Mouse (Mus musculus): ENCODE measurements around the gene Bicra. TPM values are rescaled to one million over a fixed set of nuclear protein-coding genes. Genes with fewer than 3 reads are reported as not detected.

The Bicra gene
- total and polyA plus RNA-seq, 3 experiments = 0.81 to 14.1 TPM; not detected in 1

DNA sequence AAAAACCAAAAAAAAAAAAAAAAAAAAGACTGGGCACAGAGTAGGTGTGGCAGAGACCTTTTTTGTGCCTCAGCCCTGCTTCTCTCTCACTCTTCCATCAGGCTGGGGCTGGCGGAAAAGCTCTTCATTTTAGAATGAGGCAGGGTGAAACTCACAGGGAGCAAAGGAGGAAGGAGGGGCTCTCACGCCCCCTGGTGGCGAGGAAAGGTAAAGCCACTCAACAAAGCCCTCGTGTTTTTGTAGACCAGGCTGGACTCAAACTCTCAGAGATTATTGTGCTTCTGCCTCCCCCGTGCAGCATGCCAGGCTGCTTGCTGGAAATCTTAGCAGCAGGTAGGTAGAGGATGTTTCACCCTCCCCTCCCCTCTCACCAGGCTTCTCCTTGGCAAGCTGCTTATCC, 73.0 kb downstream of the Bicra start:
- no peaks in the 10 kb centered on the region for H3K27me3 ChIP-seq (ENCODE audit: control insufficient read depth in 1 of 2, insufficient read depth in 2 of 2, low read length in 2 of 2)
- H3K79me2 ChIP-seq (ENCODE audit: control insufficient read depth, insufficient read depth, low read length, poor library complexity) = no peaks in the 10 kb centered on the region
- H3K27ac ChIP-seq (ENCODE audit: control insufficient read depth, low read depth, low read length) = no peak overlapping the region
- DNase-seq (ENCODE audit: low read depth, low spot score) = peak; percentile 72
- no peaks in the 10 kb centered on the region for H3K4me1 ChIP-seq (ENCODE audit: control insufficient read depth in 1 of 2, insufficient read depth in 2 of 2, low read length in 2 of 2)
- TF ChIP-seq RAD21 (IDR thresholded peaks at IDR 0.05; ENCODE audit: low read depth, low read length) = peak; percentile 63
- no peak for TF ChIP-seq ZMIZ1 (IDR thresholded peaks at IDR 0.05; ENCODE audit: low read depth, low read length)
- TF ChIP-seq USF1 (IDR thresholded peaks at IDR 0.05; ENCODE audit: low read depth, low read length) = no peak
- no peak for TF ChIP-seq MYB (IDR thresholded peaks at IDR 0.05; ENCODE audit: low read depth, low read length)
- TF ChIP-seq EP300 (IDR thresholded peaks at IDR 0.05; ENCODE audit: low read depth in 1 of 2, low read length in 2 of 2) = no peak
- no peak for TF ChIP-seq KAT2A (conservative IDR thresholded peaks at IDR 0.05; ENCODE audit: low read depth, low read length)
- no peak for TF ChIP-seq TBP (IDR thresholded peaks at IDR 0.05; ENCODE audit: low read depth, low read length)
- TF ChIP-seq SMC3 (IDR thresholded peaks at IDR 0.05; ENCODE audit: low read depth, low read length) = peak; percentile 80
- TF ChIP-seq UBTF (IDR thresholded peaks at IDR 0.05; ENCODE audit: borderline replicate concordance, insufficient read depth, low read depth, low read length) = no peak
- TF ChIP-seq MEF2A (IDR thresholded peaks at IDR 0.05; ENCODE audit: extremely low read depth, insufficient replicate concordance, low read depth, low read length, poor library complexity, severe bottlenecking) = no peak
- TF ChIP-seq CHD1 (IDR thresholded peaks at IDR 0.05; ENCODE audit: low read depth, low read length) = no peak
- peak; percentile 87 to 90 (median 88) for TF ChIP-seq CTCF (IDR thresholded peaks at IDR 0.05 in 2 of 3, conservative IDR thresholded peaks at IDR 0.05 in 1 of 3; ENCODE audit: control insufficient read depth in 1 of 3, insufficient read depth in 1 of 3, low read depth in 2 of 3, low read length in 3 of 3, poor library complexity in 1 of 3, severe bottlenecking in 1 of 3)
- TF ChIP-seq ZC3H11A (IDR thresholded peaks at IDR 0.05; ENCODE audit: low read depth, low read length) = peak; percentile 28; the same call in 1 of the 2 replicates
- no peaks in the 10 kb centered on the region for H3K36me3 ChIP-seq (ENCODE audit: control insufficient read depth in 1 of 2, insufficient read depth in 2 of 2, low read length in 2 of 2)
- no peak overlapping the region for H3K9ac ChIP-seq (ENCODE audit: control insufficient read depth, low read depth, low read length, poor library complexity, severe bottlenecking)
- no peak overlapping the region for H3K4me3 ChIP-seq (ENCODE audit: control insufficient read depth in 1 of 2, insufficient read depth in 1 of 2, low read depth in 2 of 2, low read length in 2 of 2)
- no peaks in the 10 kb centered on the region for H3K9me3 ChIP-seq (replicated peaks; ENCODE audit: insufficient read depth, low read length)

DNA sequence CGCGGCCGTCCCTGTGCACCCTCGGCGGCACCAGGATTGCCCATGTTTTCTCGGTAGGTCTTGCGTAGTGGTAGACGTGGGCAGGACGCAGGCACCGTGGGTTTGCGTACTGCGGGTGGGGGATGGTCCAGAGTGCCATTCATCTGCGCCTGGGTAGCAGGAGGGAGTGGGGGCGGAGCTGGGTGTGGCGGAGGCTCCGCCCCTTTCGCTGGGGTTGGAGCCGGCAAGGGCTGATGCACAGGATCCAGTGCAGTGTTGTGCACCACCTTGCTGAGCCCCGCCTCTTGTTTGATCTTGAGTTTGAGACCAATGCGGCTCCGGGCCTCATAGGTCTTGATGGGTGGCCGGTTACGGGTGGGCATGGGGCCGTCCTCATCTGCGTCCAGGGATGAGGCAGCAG, 75.5 kb downstream of the Bicra start:
- Histone ChIP-seq H3K4me1 (ENCODE audit: control insufficient read depth in 1 of 2, insufficient read depth in 2 of 2, low read length in 2 of 2) (no peaks in the 10 kb centered on the region), H3K9me3 (replicated peaks; ENCODE audit: insufficient read depth, low read length) (no peaks in the 10 kb centered on the region), H3K36me3 (ENCODE audit: control insufficient read depth in 1 of 2, insufficient read depth in 2 of 2, low read length in 2 of 2) (no peaks in the 10 kb centered on the region), H3K9ac (ENCODE audit: control insufficient read depth, low read depth, low read length, poor library complexity, severe bottlenecking) (no peak overlapping the region), H3K27ac (ENCODE audit: control insufficient read depth, low read depth, low read length) (no peak overlapping the region), H3K4me3 (ENCODE audit: control insufficient read depth in 1 of 2, insufficient read depth in 1 of 2, low read depth in 2 of 2, low read length in 2 of 2) (no peak overlapping the region), H3K79me2 (ENCODE audit: control insufficient read depth, insufficient read depth, low read length, poor library complexity) (no peaks in the 10 kb centered on the region), H3K27me3 (ENCODE audit: control insufficient read depth in 1 of 2, insufficient read depth in 2 of 2, low read length in 2 of 2) (no peaks in the 10 kb centered on the region)
- no peak for DNase-seq (ENCODE audit: low read depth, low spot score)
- TF ChIP-seq NELFE (IDR thresholded peaks at IDR 0.05; ENCODE audit: low read depth, low read length) (no peak), JUND (IDR thresholded peaks at IDR 0.05; ENCODE audit: low read depth, low read length) (no peak), SMC3 (IDR thresholded peaks at IDR 0.05; ENCODE audit: low read depth, low read length) (no peak), MEF2A (IDR thresholded peaks at IDR 0.05; ENCODE audit: extremely low read depth, insufficient replicate concordance, low read depth, low read length, poor library complexity, severe bottlenecking) (no peak), MAZ (IDR thresholded peaks at IDR 0.05; ENCODE audit: low read depth, low read length) (no peak), CHD1 (IDR thresholded peaks at IDR 0.05; ENCODE audit: low read depth, low read length) (no peak), ZC3H11A (IDR thresholded peaks at IDR 0.05; ENCODE audit: low read depth, low read length) (no peak), EP300 (IDR thresholded peaks at IDR 0.05; ENCODE audit: low read depth in 1 of 2, low read length in 2 of 2) (no peak), GABPA (IDR thresholded peaks at IDR 0.05; ENCODE audit: low read depth, low read length) (no peak), ELF1 (IDR thresholded peaks at IDR 0.05; ENCODE audit: low read depth, low read length) (no peak)

All from MEL (cell line).